Mouse (Mus musculus): ENCODE results near the gene Rbfox1. TPM values are rescaled to one million over a fixed set of nuclear protein-coding genes. Genes with fewer than 3 reads are reported as not detected.

Rbfox1 gene
- polyA plus RNA-seq, 1 experiment from 2014 or later = 4.5 TPM

DNA sequence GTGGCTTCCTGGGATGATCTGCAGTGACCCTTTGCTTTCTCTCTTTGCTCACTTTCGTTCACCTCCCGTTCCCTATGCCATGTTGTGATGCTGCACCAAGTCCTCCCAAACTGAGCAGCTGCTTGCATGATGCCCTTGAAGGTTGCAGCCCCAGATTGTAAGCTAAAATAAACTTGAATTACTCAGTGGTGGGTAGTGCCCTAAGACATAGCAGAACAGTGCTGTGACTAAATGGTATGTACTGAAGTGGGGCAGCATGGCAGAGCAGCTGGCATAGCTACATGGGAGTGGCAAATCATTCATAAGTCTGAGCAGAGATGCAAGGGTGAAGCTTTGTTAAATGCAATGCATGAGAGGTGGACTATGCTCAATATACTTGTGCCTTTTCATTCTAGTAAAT is 307.2 kb downstream of the Rbfox1 start:
- H3K27me3 ChIP-seq (ENCODE audit: control insufficient read depth, insufficient read depth, low read length) = no peaks in the 10 kb centered on the region
- H3K4me1 ChIP-seq (ENCODE audit: control insufficient read depth, insufficient read depth, low read length) = no peaks in the 10 kb centered on the region
- WGBS = 65% methylated on average over 2 of the region's 2 CpGs
- no peak overlapping the region for H3K27ac ChIP-seq (ENCODE audit: low read length)
- H3K4me3 ChIP-seq (replicated peaks; ENCODE audit: low read length) = no peak overlapping the region
- H3K9ac ChIP-seq (ENCODE audit: low read length) = no peak overlapping the region
- no peaks in the 10 kb centered on the region for H3K9me3 ChIP-seq (replicated peaks; ENCODE audit: control insufficient read depth, low read length)
- H3K4me2 ChIP-seq (ENCODE audit: low read depth, low read length) = no peak overlapping the region
- no peaks in the 10 kb centered on the region for H3K36me3 ChIP-seq (ENCODE audit: control insufficient read depth, insufficient read depth, low read length)
- no peak for ATAC-seq (ENCODE audit: insufficient read depth, low FRiP score)

DNA sequence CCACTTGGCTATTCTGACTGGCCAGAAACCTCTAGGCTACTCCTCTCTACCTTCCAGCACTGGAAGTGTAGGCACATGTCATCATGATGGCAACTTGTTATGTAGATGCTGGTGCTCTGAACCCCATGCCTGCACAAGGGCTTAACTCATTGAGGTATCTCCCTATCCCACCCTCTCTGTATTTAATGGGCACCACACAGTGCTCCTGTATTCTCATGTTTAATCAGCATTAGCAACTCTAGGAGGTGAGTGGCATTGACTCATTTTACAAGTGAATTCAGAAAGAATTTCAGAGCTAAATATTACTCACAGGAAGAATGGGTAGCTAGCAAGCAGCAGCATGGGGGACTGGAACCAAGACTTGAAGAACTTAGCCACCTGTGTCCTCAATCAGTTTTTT is 321.3 kb downstream of the Rbfox1 start:
- Histone ChIP-seq H3K27ac (ENCODE audit: low read length) (no peak overlapping the region), H3K4me3 (replicated peaks; ENCODE audit: low read length) (no peak overlapping the region), H3K27me3 (ENCODE audit: control insufficient read depth, insufficient read depth, low read length) (no peaks in the 10 kb centered on the region), H3K9me3 (replicated peaks; ENCODE audit: control insufficient read depth, low read length) (no peaks in the 10 kb centered on the region), H3K36me3 (ENCODE audit: control insufficient read depth, insufficient read depth, low read length) (no peaks in the 10 kb centered on the region), H3K4me1 (ENCODE audit: control insufficient read depth, insufficient read depth, low read length) (no peaks in the 10 kb centered on the region), H3K4me2 (ENCODE audit: low read depth, low read length) (no peak overlapping the region), H3K9ac (ENCODE audit: low read length) (no peak overlapping the region)
- ATAC-seq (ENCODE audit: insufficient read depth, low FRiP score) = no peak

DNA sequence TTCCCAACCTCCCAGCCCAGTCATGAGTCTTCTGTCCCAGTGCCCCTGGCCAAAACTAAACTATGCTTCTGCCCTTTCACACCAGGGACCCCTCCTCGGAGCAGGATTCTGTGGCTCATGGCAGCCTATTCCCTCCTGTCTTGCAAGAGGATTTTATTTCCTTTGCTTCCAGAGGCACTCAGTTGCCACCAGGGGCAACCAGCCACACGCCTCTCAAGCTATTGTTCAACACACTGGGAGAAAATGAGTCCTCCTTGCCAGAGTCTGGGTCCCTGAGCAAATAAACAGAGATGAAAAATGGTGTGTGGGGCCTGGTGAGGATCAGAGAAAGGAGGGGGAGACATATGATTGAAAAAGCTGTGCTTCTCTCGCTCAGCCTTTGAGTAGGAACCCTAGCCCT is 327.8 kb downstream of the Rbfox1 start:
- 25% methylated on average over 3 of the region's 3 CpGs for WGBS
- H3K27me3 ChIP-seq (ENCODE audit: control insufficient read depth, insufficient read depth, low read length) = no peaks in the 10 kb centered on the region
- H3K27ac ChIP-seq (ENCODE audit: low read length) = no peak overlapping the region
- H3K9me3 ChIP-seq (replicated peaks; ENCODE audit: control insufficient read depth, low read length) = no peaks in the 10 kb centered on the region
- no peak overlapping the region for H3K9ac ChIP-seq (ENCODE audit: low read length)
- ATAC-seq (ENCODE audit: insufficient read depth, low FRiP score) = no peak
- H3K4me2 ChIP-seq (ENCODE audit: low read depth, low read length) = no peak overlapping the region
- no peaks in the 10 kb centered on the region for H3K4me1 ChIP-seq (ENCODE audit: control insufficient read depth, insufficient read depth, low read length)
- H3K4me3 ChIP-seq (replicated peaks; ENCODE audit: low read length) = no peak overlapping the region
- H3K36me3 ChIP-seq (ENCODE audit: control insufficient read depth, insufficient read depth, low read length) = no peaks in the 10 kb centered on the region

- Histone ChIP-seq H3K9me3 (replicated peaks; ENCODE audit: control insufficient read depth, low read length) (no peaks in the 10 kb centered on the region), H3K27ac (ENCODE audit: low read length) (no peak overlapping the region), H3K9ac (ENCODE audit: low read length) (no peak overlapping the region), H3K36me3 (ENCODE audit: control insufficient read depth, insufficient read depth, low read length) (no peaks in the 10 kb centered on the region), H3K27me3 (ENCODE audit: control insufficient read depth, insufficient read depth, low read length) (no peaks in the 10 kb centered on the region), H3K4me3 (replicated peaks; ENCODE audit: low read length) (no peak overlapping the region), H3K4me2 (ENCODE audit: low read depth, low read length) (no peak overlapping the region), H3K4me1 (ENCODE audit: control insufficient read depth, insufficient read depth, low read length) (no peaks in the 10 kb centered on the region)
- no peak for ATAC-seq (ENCODE audit: insufficient read depth, low FRiP score)
- 54% methylated on average over 6 of the region's 6 CpGs for WGBS
Observed at GRCm38 (mm10) chr16:6227449-6227848, 342.3 kb downstream of the Rbfox1 start.

- no peak overlapping the region for H3K4me3 ChIP-seq (replicated peaks; ENCODE audit: low read length)
- H3K4me1 ChIP-seq (ENCODE audit: control insufficient read depth, insufficient read depth, low read length) = no peaks in the 10 kb centered on the region
- H3K36me3 ChIP-seq (ENCODE audit: control insufficient read depth, insufficient read depth, low read length) = no peaks in the 10 kb centered on the region
- H3K9ac ChIP-seq (ENCODE audit: low read length) = no peak overlapping the region
- no peak for ATAC-seq (ENCODE audit: insufficient read depth, low FRiP score)
- WGBS = 80% methylated on average over 2 of the region's 2 CpGs
- H3K9me3 ChIP-seq (replicated peaks; ENCODE audit: control insufficient read depth, low read length) = no peaks in the 10 kb centered on the region
- H3K4me2 ChIP-seq (ENCODE audit: low read depth, low read length) = no peak overlapping the region
- no peaks in the 10 kb centered on the region for H3K27me3 ChIP-seq (ENCODE audit: control insufficient read depth, insufficient read depth, low read length)
- H3K27ac ChIP-seq (ENCODE audit: low read length) = no peak overlapping the region
Observed at GRCm38 (mm10) chr16:6232966-6233365, 347.8 kb downstream of the Rbfox1 start.

DNA sequence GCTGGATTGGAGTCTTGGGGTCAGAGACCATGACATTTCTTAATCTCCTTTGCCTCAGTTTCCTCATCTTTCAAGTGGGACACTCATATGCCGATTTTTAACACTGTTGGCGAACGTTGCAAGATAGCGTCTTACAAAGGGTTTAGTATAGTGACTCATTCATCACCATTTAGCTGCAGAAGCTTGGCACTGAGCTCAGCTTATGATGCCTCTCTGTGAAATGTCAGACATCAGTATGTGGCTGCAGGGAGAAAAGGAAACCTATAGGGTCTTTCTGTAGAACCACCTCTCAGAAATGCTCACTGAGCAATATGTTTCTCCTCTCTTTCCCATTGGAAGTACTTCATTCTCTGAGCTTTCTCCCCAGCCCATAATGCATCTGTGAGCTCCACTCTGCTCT is 356.2 kb downstream of the Rbfox1 start:
- Histone ChIP-seq H3K27me3 (ENCODE audit: control insufficient read depth, insufficient read depth, low read length) (no peaks in the 10 kb centered on the region), H3K4me1 (ENCODE audit: control insufficient read depth, insufficient read depth, low read length) (no peaks in the 10 kb centered on the region), H3K4me3 (replicated peaks; ENCODE audit: low read length) (no peak overlapping the region), H3K4me2 (ENCODE audit: low read depth, low read length) (no peak overlapping the region), H3K36me3 (ENCODE audit: control insufficient read depth, insufficient read depth, low read length) (no peaks in the 10 kb centered on the region), H3K9ac (ENCODE audit: low read length) (no peak overlapping the region), H3K27ac (ENCODE audit: low read length) (no peak overlapping the region), H3K9me3 (replicated peaks; ENCODE audit: control insufficient read depth, low read length) (no peaks in the 10 kb centered on the region)
- no peak for ATAC-seq (ENCODE audit: insufficient read depth, low FRiP score)
- 94% methylated on average over 4 of the region's 4 CpGs for WGBS

DNA sequence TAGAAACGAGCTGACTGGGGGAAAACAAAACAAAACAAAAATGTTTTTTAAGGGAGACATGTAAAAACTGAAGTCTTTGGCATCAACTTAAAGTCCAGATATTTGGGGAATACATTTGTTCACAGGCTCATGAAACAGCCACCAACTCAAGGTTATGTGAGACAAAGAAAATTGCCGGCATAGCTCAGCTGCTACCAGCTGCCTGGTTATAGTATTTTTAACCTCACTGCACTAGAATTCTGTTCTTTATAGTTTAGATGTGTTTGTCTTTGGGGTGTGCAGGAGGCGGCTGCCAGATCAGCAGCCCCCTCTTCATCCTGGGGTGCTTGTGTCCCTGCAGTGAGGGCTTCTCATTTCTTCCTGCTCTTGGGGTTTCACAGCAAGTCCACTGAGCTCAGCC is 357.3 kb downstream of the Rbfox1 start:
- H3K9ac ChIP-seq (ENCODE audit: low read length) = no peak overlapping the region
- H3K27ac ChIP-seq (ENCODE audit: low read length) = no peak overlapping the region
- no peaks in the 10 kb centered on the region for H3K36me3 ChIP-seq (ENCODE audit: control insufficient read depth, insufficient read depth, low read length)
- no peak for ATAC-seq (ENCODE audit: insufficient read depth, low FRiP score)
- H3K4me3 ChIP-seq (replicated peaks; ENCODE audit: low read length) = no peak overlapping the region
- H3K4me1 ChIP-seq (ENCODE audit: control insufficient read depth, insufficient read depth, low read length) = no peaks in the 10 kb centered on the region
- H3K4me2 ChIP-seq (ENCODE audit: low read depth, low read length) = no peak overlapping the region
- H3K27me3 ChIP-seq (ENCODE audit: control insufficient read depth, insufficient read depth, low read length) = no peaks in the 10 kb centered on the region
- WGBS = 61% methylated on average over 3 of the region's 3 CpGs
- no peaks in the 10 kb centered on the region for H3K9me3 ChIP-seq (replicated peaks; ENCODE audit: control insufficient read depth, low read length)

- Histone ChIP-seq H3K36me3 (ENCODE audit: control insufficient read depth, insufficient read depth, low read length) (no peaks in the 10 kb centered on the region), H3K9ac (ENCODE audit: low read length) (no peak overlapping the region), H3K4me1 (ENCODE audit: control insufficient read depth, insufficient read depth, low read length) (no peaks in the 10 kb centered on the region), H3K27me3 (ENCODE audit: control insufficient read depth, insufficient read depth, low read length) (no peaks in the 10 kb centered on the region), H3K27ac (ENCODE audit: low read length) (no peak overlapping the region), H3K4me2 (ENCODE audit: low read depth, low read length) (no peak overlapping the region), H3K9me3 (replicated peaks; ENCODE audit: control insufficient read depth, low read length) (no peaks in the 10 kb centered on the region), H3K4me3 (replicated peaks; ENCODE audit: low read length) (no peak overlapping the region)
- 61% methylated on average over 4 of the region's 4 CpGs for WGBS
- ATAC-seq (ENCODE audit: insufficient read depth, low FRiP score) = no peak
Observed at GRCm38 (mm10) chr16:6247569-6247968, 362.4 kb downstream of the Rbfox1 start.

- H3K9ac ChIP-seq (ENCODE audit: low read length) = no peak overlapping the region
- 79% methylated on average over 8 of the region's 8 CpGs for WGBS
- H3K27me3 ChIP-seq (ENCODE audit: control insufficient read depth, insufficient read depth, low read length) = no peaks in the 10 kb centered on the region
Observed at GRCm38 (mm10) chr16:6264557-6264956, 379.4 kb downstream of the Rbfox1 start.

GRCm38 (mm10) chr16:6265610-6266009 is 380.5 kb downstream of the Rbfox1 start:
- Histone ChIP-seq H3K9ac (ENCODE audit: low read length) (no peak overlapping the region), H3K4me3 (replicated peaks; ENCODE audit: low read length) (no peak overlapping the region), H3K27ac (ENCODE audit: low read length) (no peak overlapping the region), H3K4me1 (ENCODE audit: control insufficient read depth, insufficient read depth, low read length) (no peaks in the 10 kb centered on the region), H3K27me3 (ENCODE audit: control insufficient read depth, insufficient read depth, low read length) (no peaks in the 10 kb centered on the region), H3K9me3 (replicated peaks; ENCODE audit: control insufficient read depth, low read length) (no peaks in the 10 kb centered on the region), H3K4me2 (ENCODE audit: low read depth, low read length) (no peak overlapping the region), H3K36me3 (ENCODE audit: control insufficient read depth, insufficient read depth, low read length) (no peaks in the 10 kb centered on the region)
- WGBS = 83% methylated on average over 3 of the region's 3 CpGs
- no peak for ATAC-seq (ENCODE audit: insufficient read depth, low FRiP score)

More at GRCm38 (mm10) chr16:6264557-6264956, 379.4 kb downstream of the Rbfox1 start:
- Histone ChIP-seq H3K4me1 (ENCODE audit: control insufficient read depth, insufficient read depth, low read length) (no peaks in the 10 kb centered on the region), H3K36me3 (ENCODE audit: control insufficient read depth, insufficient read depth, low read length) (no peaks in the 10 kb centered on the region), H3K4me2 (ENCODE audit: low read depth, low read length) (no peak overlapping the region), H3K27ac (ENCODE audit: low read length) (no peak overlapping the region), H3K4me3 (replicated peaks; ENCODE audit: low read length) (no peak overlapping the region), H3K9me3 (replicated peaks; ENCODE audit: control insufficient read depth, low read length) (no peaks in the 10 kb centered on the region)
- no peak for ATAC-seq (ENCODE audit: insufficient read depth, low FRiP score)

All from stomach, embryonic 16.5 days (tissue).